Mouse (Mus musculus) right cerebral cortex, postnatal 25 days (tissue): ENCODE data around the gene Adcy9.

Source experiments
- DNase-seq: peaks from one replicate; pipeline ENCODE4 v3.0.0; 2022

The Adcy9 gene

GRCm38 (mm10) chr16:4420298-4421054 is at the start of gene Adcy9:
Adcy9 (minus strand) TSS chr16:4420498.
- DNase-seq = peak; percentile 95

- peak; percentile 36 for DNase-seq
Observed at GRCm38 (mm10) chr16:4469599-4470352, 49.5 kb upstream of the Adcy9 start.

GRCm38 (mm10) chr16:4464529-4465089 is 44.3 kb upstream of the Adcy9 start:
- DNase-seq = no peak

- DNase-seq = no peak
Observed at GRCm38 (mm10) chr16:4457927-4458326, 37.6 kb upstream of the Adcy9 start.

DNA sequence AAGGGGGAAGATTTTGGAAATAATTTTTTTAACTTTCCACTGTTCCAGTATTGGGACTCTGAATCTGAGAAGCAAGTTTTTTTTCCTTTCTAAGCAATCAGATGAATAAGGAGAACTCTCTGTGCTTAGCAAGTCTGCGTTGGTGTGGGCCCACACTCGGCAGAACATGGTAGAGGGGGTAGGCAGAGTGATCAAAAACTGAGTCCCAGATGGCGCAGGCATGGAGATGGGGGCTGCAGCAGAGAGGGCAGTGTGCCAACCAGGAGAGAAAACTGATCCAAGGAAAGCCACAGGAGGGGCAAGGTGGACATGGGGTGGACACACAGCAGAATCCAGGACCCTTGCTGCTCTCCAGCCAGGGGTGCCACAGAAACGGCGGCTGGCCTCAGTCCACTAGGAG is 36.1 kb upstream of the Adcy9 start:
- DNase-seq = peak; percentile 79

- no peak for DNase-seq
Observed at GRCm38 (mm10) chr16:4455693-4456092, 35.4 kb upstream of the Adcy9 start.

DNA sequence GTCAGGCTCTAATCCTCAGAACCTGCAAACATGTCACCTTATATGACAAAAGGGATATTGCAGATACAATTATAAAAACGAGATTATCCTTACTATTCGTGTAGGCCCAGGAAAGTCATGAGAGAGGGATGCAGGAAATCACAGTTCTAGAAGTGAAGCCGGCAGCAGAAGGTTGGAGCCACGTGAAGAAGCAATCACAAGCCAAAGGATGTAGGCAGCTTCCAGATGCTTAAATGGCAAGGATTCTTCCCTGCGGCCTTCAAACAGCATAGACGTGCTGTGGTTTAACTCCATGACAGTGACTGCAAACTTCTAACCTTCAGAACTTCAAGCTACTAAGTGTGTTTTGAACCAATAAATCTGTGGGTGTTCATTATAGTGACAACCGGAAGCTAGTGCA is 34.3 kb upstream of the Adcy9 start:
- peak; percentile 55 for DNase-seq

DNA sequence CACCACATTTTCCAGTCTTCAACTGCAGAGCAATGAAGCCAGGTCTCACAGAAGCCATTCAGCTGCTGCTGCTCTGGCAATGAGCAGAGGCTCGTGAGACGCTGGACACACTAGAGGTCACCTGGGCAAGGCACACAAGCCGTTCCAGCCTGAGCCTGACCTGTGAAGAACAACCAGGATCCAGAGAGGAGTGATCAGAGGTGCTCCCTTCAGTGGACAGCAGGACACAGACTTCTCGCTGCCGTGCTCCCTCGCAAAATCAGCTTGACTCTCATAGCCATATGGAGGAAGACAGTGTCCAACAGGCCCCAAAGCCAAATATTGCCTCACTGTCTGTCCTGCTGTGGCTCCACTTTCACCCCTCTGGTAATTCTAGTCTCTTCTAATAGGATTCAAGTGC is 29.1 kb upstream of the Adcy9 start:
- no peak for DNase-seq

DNA sequence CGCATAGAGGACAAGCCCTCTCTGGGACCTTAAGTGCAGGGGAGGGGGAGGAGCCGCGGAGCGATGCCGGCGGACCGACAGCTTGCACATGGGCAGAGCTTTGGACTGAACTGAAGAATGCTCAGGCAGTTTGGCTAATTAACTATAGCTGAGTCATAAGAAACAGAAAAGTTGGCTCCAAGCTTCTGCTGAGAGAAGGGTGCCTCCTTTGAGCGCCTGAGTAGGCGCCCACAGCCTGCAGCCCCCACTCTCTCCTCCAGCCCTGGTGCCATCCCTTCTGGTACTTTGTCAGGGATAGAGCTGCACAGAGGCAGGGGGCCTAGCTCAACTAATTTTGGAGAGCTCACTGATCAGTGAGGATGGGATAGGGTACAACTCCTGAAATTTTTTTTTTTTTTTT is 27.9 kb upstream of the Adcy9 start:
- DNase-seq = peak; percentile 73

- DNase-seq = no peak
Observed at GRCm38 (mm10) chr16:4446395-4446794, 26.1 kb upstream of the Adcy9 start.

- no peak for DNase-seq
Observed at GRCm38 (mm10) chr16:4444378-4444777, 24.1 kb upstream of the Adcy9 start.

- no peak for DNase-seq
Observed at GRCm38 (mm10) chr16:4439302-4440066, 19.2 kb upstream of the Adcy9 start.

- DNase-seq = no peak
Observed at GRCm38 (mm10) chr16:4436738-4437137, 16.4 kb upstream of the Adcy9 start.

DNA sequence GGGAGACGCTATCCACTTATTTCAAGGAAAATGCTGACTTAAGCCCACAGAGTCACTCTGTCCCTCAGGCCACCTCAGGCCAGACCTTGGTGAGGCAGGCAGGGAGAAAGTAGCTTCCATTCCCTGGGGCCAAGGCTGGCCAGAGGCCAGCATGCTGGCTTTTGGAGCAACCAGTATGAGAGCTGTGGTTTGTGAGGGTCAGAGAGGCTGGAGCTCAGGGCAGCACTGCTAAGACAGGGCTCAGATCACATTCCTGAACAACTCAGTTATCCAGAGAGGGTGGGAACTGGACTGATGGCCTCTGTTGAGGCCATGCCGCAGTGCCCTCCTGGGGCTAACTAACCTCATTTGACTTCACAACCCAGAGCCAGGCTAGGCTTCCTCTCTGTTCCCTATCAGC is 15.1 kb upstream of the Adcy9 start:
- DNase-seq = no peak

DNA sequence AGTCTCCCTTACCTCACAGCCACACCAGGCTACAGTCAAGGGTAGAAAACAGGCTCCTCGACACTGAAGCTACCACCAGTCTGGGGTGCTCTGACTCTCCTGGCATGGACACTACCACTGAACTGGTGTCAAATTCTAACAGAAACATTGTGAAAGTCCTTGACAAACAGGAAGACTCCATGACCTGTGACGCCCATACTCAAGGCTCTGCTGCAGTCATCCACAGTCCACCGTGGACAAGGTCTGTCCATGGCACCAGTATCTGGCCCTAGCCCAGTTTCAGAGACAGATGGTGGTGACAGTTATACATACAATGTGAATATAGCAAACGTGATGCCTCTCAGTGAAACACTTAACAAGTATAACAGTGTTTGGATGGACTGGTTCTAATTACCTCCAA is 11.5 kb upstream of the Adcy9 start:
- no peak for DNase-seq

GRCm38 (mm10) chr16:4431013-4431412 is 10.7 kb upstream of the Adcy9 start:
- DNase-seq = no peak

GRCm38 (mm10) chr16:4430232-4430631 is 9.9 kb upstream of the Adcy9 start:
- DNase-seq = peak; percentile 61

- no peak for DNase-seq
Observed at GRCm38 (mm10) chr16:4425658-4426234, 5.4 kb upstream of the Adcy9 start.

DNA sequence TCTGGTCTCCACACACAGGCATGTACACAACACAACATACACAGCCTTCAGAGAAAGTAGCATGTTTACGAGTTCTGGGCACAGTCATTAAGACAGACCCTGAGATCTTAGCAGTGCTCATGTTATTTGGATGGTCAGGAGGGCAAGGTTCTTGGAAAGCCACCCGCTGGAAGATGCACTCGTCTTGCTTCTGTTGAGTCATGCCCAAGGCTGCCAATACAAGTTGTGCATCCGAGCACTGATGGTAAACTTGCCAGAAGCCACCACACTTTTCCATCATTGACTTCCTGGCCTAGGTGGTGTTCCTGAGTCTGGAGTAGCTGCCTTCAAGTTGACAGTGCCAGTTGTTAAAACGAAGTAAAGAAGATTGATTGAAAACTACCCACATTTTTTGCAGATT is 3.3 kb upstream of the Adcy9 start:
- DNase-seq = no peak

DNA sequence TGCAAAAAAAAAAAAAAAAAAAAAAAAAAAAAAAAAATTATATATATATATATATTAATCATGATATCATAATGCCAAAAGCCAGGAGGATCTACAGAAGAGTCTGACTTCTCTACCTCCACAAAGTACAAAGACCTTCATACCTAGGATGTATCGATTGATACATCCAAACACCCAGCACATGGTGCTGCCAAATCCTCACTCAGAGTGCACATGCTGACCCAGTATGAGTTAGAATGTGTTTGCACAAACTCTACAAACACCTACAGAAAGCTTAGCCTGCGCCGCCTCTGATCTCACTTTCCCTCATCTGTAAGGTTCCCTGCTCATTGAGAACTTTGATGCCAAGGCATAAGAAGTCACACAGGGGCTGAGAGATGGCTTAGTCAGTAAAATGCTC is 2.7 kb upstream of the Adcy9 start:
- DNase-seq = no peak

DNA sequence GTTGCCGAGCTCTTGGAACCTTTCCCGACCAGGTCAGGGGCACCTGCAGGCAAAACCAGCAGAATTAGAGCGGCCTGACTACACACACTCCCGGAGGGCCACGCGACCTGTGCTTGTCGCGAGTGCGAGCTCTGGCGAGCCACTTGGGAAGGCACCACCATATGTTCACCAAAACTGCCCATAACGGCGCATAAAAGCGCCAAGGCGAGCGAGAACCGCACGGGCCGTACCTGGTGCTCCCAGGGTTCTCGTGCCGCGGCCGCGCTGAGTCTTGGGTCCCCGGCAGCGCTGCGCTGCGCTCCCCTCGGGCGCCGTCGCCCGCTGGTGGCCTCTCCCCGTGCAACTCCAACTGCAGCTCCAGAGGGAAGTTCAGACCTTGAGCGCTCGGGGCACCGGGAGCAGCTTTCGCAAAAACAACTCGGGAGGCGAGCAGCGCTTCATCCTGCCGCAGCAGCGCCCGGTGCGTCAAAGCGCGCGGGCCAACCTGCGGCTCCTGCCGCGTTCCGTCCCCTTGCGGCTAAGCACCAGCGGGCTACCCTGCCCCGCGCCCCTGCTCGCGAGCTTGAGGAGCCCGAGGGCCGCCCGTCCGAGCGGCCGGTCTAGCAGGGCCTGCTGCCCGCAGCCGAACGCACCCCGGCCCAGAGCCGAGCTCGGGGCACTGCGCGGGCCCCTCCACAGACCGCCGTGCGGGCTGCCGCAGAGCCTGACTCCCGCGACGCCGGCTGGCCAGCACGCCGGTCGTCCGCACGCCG is 576 bp downstream of the Adcy9 start:
- DNase-seq = no peak
